Mouse (Mus musculus) heart, postnatal 0 days (tissue): ENCODE data around the gene Crtc3.

Source experiments
- CTCF ChIP-seq: IDR thresholded peaks from 2 replicates; pipeline ENCODE4 v1.5.1; 2016; ENCODE audit warnings: antibody characterized with exemption, control low read depth, low read depth
- EP300 ChIP-seq: IDR thresholded peaks from 2 replicates; pipeline ENCODE4 v1.6.1; 2016; ENCODE audit warnings: antibody characterized with exemption, low read depth

- TF ChIP-seq CTCF (no peak), EP300 (no peak)
Measured at GRCm38 (mm10) chr7:80631993-80632392, 56.7 kb downstream of the Crtc3 start.
